Mouse (Mus musculus): ENCODE data around the gene Cblc.

DNA sequence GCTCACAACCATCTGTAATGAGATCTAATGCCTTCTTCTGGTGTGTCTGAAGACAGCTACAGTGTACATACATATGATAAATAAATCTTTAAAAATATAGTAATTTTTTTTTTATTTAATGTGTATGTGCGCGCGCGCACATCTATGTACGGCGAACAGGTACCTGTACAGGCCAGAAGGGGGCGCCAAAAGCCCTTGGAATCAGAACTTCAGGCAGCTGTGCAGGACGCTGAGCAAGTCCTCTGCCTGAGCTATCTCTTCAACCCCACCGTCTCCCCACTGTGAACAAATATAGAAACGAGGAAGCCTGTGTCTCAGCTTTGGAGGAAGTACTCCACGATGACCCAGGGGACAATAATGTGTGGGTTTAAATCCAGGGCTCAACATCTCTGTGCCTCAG lies 56.3 kb downstream of the Cblc start:
- no peak for TF ChIP-seq POLR2A (IDR thresholded peaks at IDR 0.05; ENCODE audit: borderline replicate concordance, low read depth, low read length)
- TF ChIP-seq CTCF (IDR thresholded peaks at IDR 0.05; ENCODE audit: low read depth, low read length), result no peak

All from bone marrow macrophage, adult 2 months (primary cell).